Mouse (Mus musculus) forebrain, embryonic 13.5 days (tissue): ENCODE measurements around the gene Uchl1. TPM values are rescaled to one million over a fixed set of nuclear protein-coding genes. Genes with fewer than 3 reads are reported as not detected.
A peak's percentile ranks its signal among the peaks of the same experiment; 100 is the strongest.

Source experiments
- ATAC-seq: fragments of 200-750 bp; cut with Nextera tagmentation; 2 replicates; pipeline ENCODE4 v1.8.0; 2017
- H3K27ac ChIP-seq: fragments of 300-500 bp; sonication (generic); 2 replicates; pipeline ENCODE4 v1.5.1; 2015; ENCODE audit warnings: inconsistent platforms, mild to moderate bottlenecking, moderate library complexity
- H3K27me3 ChIP-seq: fragments of 300-500 bp; sonication (generic); 2 replicates; pipeline ENCODE4 v1.6.1; 2015; ENCODE audit warnings: mild to moderate bottlenecking, inconsistent platforms
- H3K36me3 ChIP-seq: fragments of 300-500 bp; sonication (generic); 2 replicates; pipeline ENCODE4 v1.6.1; 2015; ENCODE audit warnings: mild to moderate bottlenecking, inconsistent platforms; ENCODE audit not compliant: poor library complexity, severe bottlenecking
- H3K4me1 ChIP-seq: fragments of 300-500 bp; sonication (generic); 2 replicates; pipeline ENCODE4 v1.6.1; 2015; ENCODE audit warnings: inconsistent platforms
- H3K4me2 ChIP-seq: fragments of 300-500 bp; sonication (generic); 2 replicates; pipeline ENCODE4 v1.6.1; 2015; ENCODE audit warnings: inconsistent platforms, mild to moderate bottlenecking, moderate library complexity
- H3K4me3 ChIP-seq: fragments of 300-500 bp; sonication (generic); 2 replicates; pipeline ENCODE4 v1.5.1; 2015; ENCODE audit warnings: mild to moderate bottlenecking, inconsistent platforms
- H3K9ac ChIP-seq: fragments of 300-500 bp; sonication (generic); 2 replicates; pipeline ENCODE4 v1.6.1; 2015; ENCODE audit warnings: mild to moderate bottlenecking, inconsistent platforms
- H3K9me3 ChIP-seq: fragments of 300-500 bp; sonication (generic); replicated peaks from 2 replicates; pipeline ENCODE4 v1.6.1; 2016; ENCODE audit warnings: inconsistent platforms
- WGBS: fragments of 180-500 bp; shearing (Covaris S2); methylation state at CpG from one replicate; pipeline ENCODE4 v1.1.7; 2015; 5-methylcytosine and 5-hydroxymethylcytosine counted together
- polyA plus RNA-seq: library from polyadenylated mRNA; unstranded; fragments of >200 nt; fragmentation: Nextera tagmentation; extraction: Ambion mirVana; gene quantifications from 2 replicates; pipeline ENCODE4 v1.2.1, GENCODE M21; 2015

Uchl1 gene
- 833 and 867 TPM in 2 replicates for polyA plus RNA-seq

DNA sequence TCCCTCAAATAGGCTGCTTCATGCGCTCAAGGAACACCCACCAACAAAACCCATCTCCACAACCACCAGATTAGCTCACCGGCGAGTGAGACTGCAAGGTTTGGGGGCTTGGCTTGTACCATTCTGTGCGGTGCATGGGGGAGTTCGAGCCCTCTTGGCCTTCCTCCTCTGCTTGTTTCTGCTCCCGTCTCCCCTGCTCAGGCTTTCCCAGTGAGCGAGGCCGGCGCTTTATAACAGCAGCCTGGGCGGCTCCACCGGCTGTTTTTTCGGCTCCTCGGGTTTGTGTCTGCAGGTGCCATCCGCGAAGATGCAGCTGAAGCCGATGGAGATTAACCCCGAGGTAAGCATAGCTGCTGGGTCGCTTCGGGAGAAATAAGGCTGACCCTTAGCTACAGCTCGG lies at the start of gene Uchl1:
Gene Uchl1, plus strand, starts transcription at position 109 of the 400 bp plus-strand sequence.
- peaks cover 38% of the 10 kb centered on the region for H3K4me1 ChIP-seq
- H3K9ac ChIP-seq, result peak within 1 kb of the TSS; percentile 89
- no peaks in the 10 kb centered on the region for H3K27me3 ChIP-seq
- H3K36me3 ChIP-seq, result peaks cover 15% of the 10 kb centered on the region
- H3K9me3 ChIP-seq, result no peaks in the 10 kb centered on the region
- under 1% methylated on average over 20 of the region's 20 CpGs for WGBS
- peak within 1 kb of the TSS; percentile 74 for H3K4me3 ChIP-seq
- H3K4me2 ChIP-seq, result peak within 1 kb of the TSS; percentile 66
- ATAC-seq, result peak; percentile 95
- H3K27ac ChIP-seq, result peak within 1 kb of the TSS; percentile 85

DNA sequence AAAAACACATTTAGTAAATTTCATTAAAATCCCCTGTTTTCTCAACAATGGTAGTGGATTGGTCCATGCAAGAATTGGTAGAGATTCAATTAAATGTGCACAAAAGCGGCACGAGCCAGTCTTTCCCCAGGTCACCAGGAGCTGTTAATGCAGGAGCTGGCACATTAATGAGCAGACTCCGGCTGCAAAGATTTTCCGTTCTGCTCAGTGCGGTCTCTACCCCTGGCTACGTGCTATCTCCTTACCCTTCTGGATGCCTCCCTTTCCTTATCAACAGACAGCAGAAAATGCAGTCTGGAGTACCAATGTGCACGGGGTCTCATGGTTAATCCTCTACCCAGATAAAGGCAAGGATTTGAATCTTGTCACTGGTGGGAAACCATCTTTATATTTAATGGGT lies 48.1 kb upstream of the Uchl1 start:
- H3K27me3 ChIP-seq, result no peaks in the 10 kb centered on the region
- no peak for ATAC-seq
- H3K36me3 ChIP-seq, result no peaks in the 10 kb centered on the region
- H3K4me3 ChIP-seq, result no peak overlapping the region
- H3K9ac ChIP-seq, result no peak overlapping the region
- H3K4me2 ChIP-seq, result no peak overlapping the region; the same call in 1 of the 2 replicates
- WGBS, result 28% methylated on average over 7 of the region's 7 CpGs
- 0 out of 2 replicates have a peak, but pooled peaks cover 3% of the 10 kb centered on the region for H3K4me1 ChIP-seq
- no peaks in the 10 kb centered on the region for H3K9me3 ChIP-seq
- no peak overlapping the region for H3K27ac ChIP-seq

DNA sequence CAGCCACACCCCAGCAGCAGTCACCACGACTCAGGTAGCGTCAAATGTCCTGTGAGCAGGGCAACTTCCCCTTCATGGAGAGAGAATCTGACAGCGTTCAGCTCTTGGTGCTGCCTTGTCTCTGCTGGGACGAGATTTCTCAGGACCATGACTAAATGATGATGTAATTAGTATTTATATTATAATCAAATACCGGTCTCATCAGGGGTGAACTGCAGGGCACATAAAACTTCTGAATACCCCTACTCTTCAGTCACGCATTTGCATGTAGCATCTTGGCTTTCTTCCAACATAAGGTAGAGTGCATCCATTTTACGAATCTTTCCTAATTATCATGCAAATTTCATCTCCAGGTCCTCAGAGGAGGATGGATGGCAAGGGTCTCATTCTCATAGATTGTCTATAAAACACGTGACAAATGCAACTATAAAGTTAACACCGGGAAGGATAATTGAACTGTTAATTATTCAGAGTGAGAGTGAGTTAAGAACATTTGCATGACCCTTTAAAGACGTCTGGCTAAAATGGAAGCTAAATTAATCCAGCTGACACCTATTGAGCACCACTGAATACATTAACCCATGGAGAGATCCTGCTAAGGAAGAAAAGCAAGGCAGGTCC lies 40.3 kb upstream of the Uchl1 start:
- Histone ChIP-seq H3K9me3 (no peaks in the 10 kb centered on the region; the same call in 1 of the 2 replicates), H3K27me3 (no peaks in the 10 kb centered on the region), H3K9ac (no peak overlapping the region), H3K27ac (no peak overlapping the region), H3K4me2 (no peak overlapping the region), H3K4me3 (no peak overlapping the region), H3K36me3 (no peaks in the 10 kb centered on the region), H3K4me1 (peaks cover 9% of the 10 kb centered on the region; the same call in 1 of the 2 replicates)
- ATAC-seq, result peak; percentile 59; the same call in 1 of the 2 replicates
- WGBS, result 33% methylated on average over 10 of the region's 10 CpGs

DNA sequence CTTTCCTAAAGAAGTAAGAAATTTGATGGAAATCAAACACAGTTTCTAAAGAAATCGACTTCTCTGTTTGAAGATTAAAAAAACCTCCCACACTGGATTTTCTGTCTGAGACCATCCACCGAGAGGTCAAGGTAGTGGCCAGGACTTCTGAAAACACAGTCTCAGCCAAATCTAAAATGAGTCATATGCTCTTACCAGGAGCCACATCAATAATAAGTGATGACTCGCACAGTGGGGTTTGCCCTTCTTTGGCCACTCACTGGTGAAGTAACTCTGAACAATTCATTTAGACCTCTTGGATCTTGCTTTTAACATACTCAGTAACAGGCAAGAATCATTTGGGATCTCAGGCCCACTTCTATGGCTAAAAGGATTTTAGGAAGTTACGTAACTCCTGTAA lies 33.7 kb upstream of the Uchl1 start:
- no peaks in the 10 kb centered on the region for H3K36me3 ChIP-seq
- no peaks in the 10 kb centered on the region; the same call in 1 of the 2 replicates for H3K9me3 ChIP-seq
- H3K27ac ChIP-seq, result no peak overlapping the region
- H3K27me3 ChIP-seq, result no peaks in the 10 kb centered on the region
- H3K4me3 ChIP-seq, result no peak overlapping the region
- no peaks in the 10 kb centered on the region for H3K4me1 ChIP-seq
- H3K4me2 ChIP-seq, result no peak overlapping the region
- H3K9ac ChIP-seq, result no peak overlapping the region
- no peak for ATAC-seq
- 94% methylated on average over 4 of the region's 4 CpGs for WGBS

- no peak for ATAC-seq
- no peak overlapping the region for H3K9ac ChIP-seq
- H3K4me1 ChIP-seq, result no peaks in the 10 kb centered on the region
- no peak overlapping the region for H3K4me3 ChIP-seq
- no peaks in the 10 kb centered on the region for H3K36me3 ChIP-seq
- H3K4me2 ChIP-seq, result no peak overlapping the region
- WGBS, result 88% methylated on average over 5 of the region's 5 CpGs
- H3K27ac ChIP-seq, result no peak overlapping the region
- no peaks in the 10 kb centered on the region for H3K27me3 ChIP-seq
- no peaks in the 10 kb centered on the region for H3K9me3 ChIP-seq
Measured at GRCm38 (mm10) chr5:66643260-66643659, 32.6 kb upstream of the Uchl1 start.

DNA sequence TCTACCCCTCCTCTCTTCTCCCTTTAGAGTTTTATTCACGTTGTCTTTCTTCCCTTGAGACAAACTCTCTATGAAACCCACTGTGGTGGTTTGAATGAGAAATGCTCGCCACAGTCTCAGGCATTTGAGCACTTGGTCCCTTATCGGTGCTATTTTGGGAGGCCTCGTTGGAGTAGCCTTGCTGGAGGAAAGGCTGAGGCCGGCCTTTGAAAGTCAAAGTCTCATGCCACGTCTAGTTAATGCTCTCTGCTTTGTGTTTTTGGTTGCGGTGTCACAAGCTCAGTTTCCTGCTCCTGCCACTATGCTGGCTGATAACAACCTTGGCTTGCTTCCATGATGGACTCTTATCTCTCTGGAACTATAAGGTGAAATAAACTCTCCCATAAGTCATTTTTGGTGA lies 28.4 kb upstream of the Uchl1 start:
- 66% methylated on average over 7 of the region's 7 CpGs for WGBS
- H3K27ac ChIP-seq, result no peak overlapping the region
- no peak overlapping the region for H3K9ac ChIP-seq
- no peaks in the 10 kb centered on the region for H3K36me3 ChIP-seq
- no peak overlapping the region for H3K4me3 ChIP-seq
- H3K27me3 ChIP-seq, result no peaks in the 10 kb centered on the region
- no peaks in the 10 kb centered on the region for H3K4me1 ChIP-seq
- no peak overlapping the region for H3K4me2 ChIP-seq
- no peaks in the 10 kb centered on the region for H3K9me3 ChIP-seq
- no peak for ATAC-seq

DNA sequence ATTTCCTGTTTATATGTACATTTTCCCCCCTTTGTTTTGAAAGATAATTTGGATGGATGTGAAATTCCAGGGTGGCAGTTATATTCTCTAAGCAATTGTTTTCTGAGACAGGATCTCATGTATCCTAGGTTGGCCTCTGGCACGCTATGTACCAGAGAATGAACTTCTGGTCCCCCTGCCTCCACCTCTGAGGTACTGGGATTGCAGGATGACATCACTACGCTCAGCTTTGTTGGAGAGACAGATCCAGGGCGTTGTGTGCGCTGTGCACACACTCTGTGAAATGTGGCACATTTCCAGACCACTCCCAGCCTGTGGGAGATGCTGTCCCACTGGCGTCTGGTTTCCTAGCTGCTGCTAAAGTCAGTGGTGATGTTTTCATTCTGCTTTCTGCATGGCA lies 21.7 kb upstream of the Uchl1 start:
- H3K4me1 ChIP-seq, result peaks cover 7% of the 10 kb centered on the region; the same call in 1 of the 2 replicates
- no peaks in the 10 kb centered on the region for H3K9me3 ChIP-seq
- H3K27me3 ChIP-seq, result no peaks in the 10 kb centered on the region
- H3K4me2 ChIP-seq, result no peak overlapping the region
- peak; percentile 84 for ATAC-seq
- WGBS, result 46% methylated on average over 5 of the region's 5 CpGs
- H3K4me3 ChIP-seq, result no peak overlapping the region
- no peaks in the 10 kb centered on the region for H3K36me3 ChIP-seq
- H3K27ac ChIP-seq, result peak overlapping the region; percentile 8; the same call in 1 of the 2 replicates
- H3K9ac ChIP-seq, result no peak overlapping the region

GRCm38 (mm10) chr5:66675189-66675890 lies 551 bp upstream of the Uchl1 start:
- Histone ChIP-seq H3K36me3 (peaks cover 8% of the 10 kb centered on the region; the same call in 1 of the 2 replicates), H3K27ac (peak overlapping the region; percentile 85), H3K9me3 (no peaks in the 10 kb centered on the region), H3K9ac (peak overlapping the region; percentile 89), H3K4me3 (peak overlapping the region; percentile 74), H3K4me1 (peaks cover 38% of the 10 kb centered on the region), H3K27me3 (no peaks in the 10 kb centered on the region), H3K4me2 (peak overlapping the region; percentile 66)
- under 1% methylated on average over 18 of the region's 18 CpGs for WGBS
- ATAC-seq, result peak; percentile 28

- 1% methylated on average over 50 of the region's 51 CpGs for WGBS
- Histone ChIP-seq H3K27me3 (no peaks in the 10 kb centered on the region), H3K9ac (peak overlapping the region; percentile 89), H3K4me3 (peak overlapping the region; percentile 74), H3K36me3 (peaks cover 21% of the 10 kb centered on the region), H3K4me1 (peaks cover 38% of the 10 kb centered on the region), H3K9me3 (no peaks in the 10 kb centered on the region), H3K4me2 (peak overlapping the region; percentile 66), H3K27ac (peak overlapping the region; percentile 85)
- peak; percentile 90 for ATAC-seq
Measured at GRCm38 (mm10) chr5:66676457-66677117, 696 bp downstream of the Uchl1 start.

GRCm38 (mm10) chr5:66677411-66678345 lies 1.8 kb downstream of the Uchl1 start:
- Histone ChIP-seq H3K4me2 (peak overlapping the region; percentile 66), H3K27me3 (no peaks in the 10 kb centered on the region), H3K36me3 (peaks cover 31% of the 10 kb centered on the region), H3K4me3 (peak overlapping the region; percentile 74), H3K9me3 (no peaks in the 10 kb centered on the region), H3K4me1 (peaks cover 38% of the 10 kb centered on the region), H3K27ac (0 out of 2 replicates have a peak overlapping the region, but pooled peaks have one; percentile 14), H3K9ac (peak overlapping the region; percentile 89)
- WGBS, result 63% methylated on average over 21 of the region's 21 CpGs
- no peak for ATAC-seq

DNA sequence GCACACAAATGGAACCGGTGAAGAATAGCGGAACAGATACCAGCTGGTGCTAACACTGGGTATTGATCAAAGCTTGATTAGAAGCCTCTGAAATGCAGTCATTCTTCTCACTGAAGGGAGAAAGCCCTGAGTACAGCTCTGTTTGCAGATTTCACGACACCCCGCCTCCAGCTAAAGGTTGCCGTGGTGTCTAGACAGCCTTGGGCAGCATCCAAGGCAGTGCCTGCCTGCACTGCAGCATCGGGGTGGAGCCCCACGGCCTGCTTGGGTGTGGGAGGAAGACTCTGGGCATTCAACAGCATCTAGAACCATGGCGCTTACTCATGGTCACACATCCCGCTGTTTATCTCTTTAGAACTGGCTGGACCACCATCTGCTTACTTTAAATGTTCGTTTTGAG lies 3.3 kb downstream of the Uchl1 start:
- Histone ChIP-seq H3K27ac (peak overlapping the region; percentile 51; the same call in 1 of the 2 replicates), H3K36me3 (peaks cover 47% of the 10 kb centered on the region), H3K9ac (peak overlapping the region; percentile 51), H3K4me3 (peak overlapping the region; percentile 74), H3K4me2 (peak overlapping the region; percentile 66), H3K9me3 (no peaks in the 10 kb centered on the region), H3K4me1 (peaks cover 38% of the 10 kb centered on the region), H3K27me3 (no peaks in the 10 kb centered on the region)
- no peak for ATAC-seq
- 57% methylated on average over 10 of the region's 10 CpGs for WGBS
